Mouse (Mus musculus) erythroblast, embryonic 14.5 days (primary cell): ENCODE results near the gene Coro2a. TPM values are rescaled to one million over a fixed set of nuclear protein-coding genes. Genes with fewer than 3 reads are reported as not detected.
"Not testable (repeated sequence)": the region's sequence is repeated elsewhere in the genome, so short reads cannot be mapped to it uniquely, and the experiment has no call there.

Source experiments
- H3K27me3 ChIP-seq: 2 replicates; pipeline ENCODE4 v1.6.1; 2012; ENCODE audit warnings: inconsistent platforms; ENCODE audit not compliant: control insufficient read depth
- H3K36me3 ChIP-seq: 2 replicates; pipeline ENCODE4 v1.6.1; 2012; ENCODE audit warnings: mild to moderate bottlenecking, inconsistent platforms; ENCODE audit not compliant: control insufficient read depth
- H3K4me1 ChIP-seq: 2 replicates; pipeline ENCODE4 v1.6.1; 2012; ENCODE audit warnings: inconsistent platforms; ENCODE audit not compliant: control insufficient read depth
- H3K4me3 ChIP-seq: replicated peaks from 2 replicates; pipeline ENCODE3; 2012; ENCODE audit warnings: moderate library complexity, mild to moderate bottlenecking, inconsistent platforms
- H3K9me3 ChIP-seq: 2 replicates; pipeline ENCODE4 v1.6.1; 2012; ENCODE audit warnings: low read length, inconsistent platforms, mixed read lengths; ENCODE audit not compliant: control insufficient read depth
- GATA1 ChIP-seq: IDR thresholded peaks from 2 replicates; pipeline ENCODE4 v1.6.1; 2012; ENCODE audit warnings: low read length, inconsistent platforms, mixed read lengths
- TAL1 ChIP-seq: IDR thresholded peaks from 3 replicates; pipeline ENCODE4 v1.6.1; 2012; ENCODE audit warnings: low read length, inconsistent platforms, mixed read lengths
- polyA plus RNA-seq: library from polyadenylated mRNA; stranded (reverse); fragments of >175 nt; gene quantifications from 2 replicates; pipeline ENCODE4 v1.2.3, GENCODE M21; 2012

Coro2a gene
- polyA plus RNA-seq, 1 experiment = 0.21 TPM

GRCm38 (mm10) chr4:46634881-46635280 lies 32.9 kb upstream of the Coro2a start:
- no peak for TF ChIP-seq TAL1
- no peak for TF ChIP-seq GATA1
- H3K4me1 ChIP-seq = peaks cover 19% of the 10 kb centered on the region
- H3K9me3 ChIP-seq = no peaks in the 10 kb centered on the region
- no peaks in the 10 kb centered on the region for H3K27me3 ChIP-seq
- no peak overlapping the region for H3K4me3 ChIP-seq
- no peaks in the 10 kb centered on the region for H3K36me3 ChIP-seq

GRCm38 (mm10) chr4:46633565-46633964 lies 31.6 kb upstream of the Coro2a start:
- not testable (repeated sequence) for H3K4me3 ChIP-seq, H3K9me3 ChIP-seq, H3K27me3 ChIP-seq, H3K36me3 ChIP-seq
- H3K4me1 ChIP-seq = peaks cover 19% of the 10 kb centered on the region

- Histone ChIP-seq H3K9me3 (no peaks in the 10 kb centered on the region), H3K4me3 (no peak overlapping the region), H3K4me1 (peaks cover 18% of the 10 kb centered on the region), H3K36me3 (no peaks in the 10 kb centered on the region), H3K27me3 (no peaks in the 10 kb centered on the region)
- TF ChIP-seq TAL1 (no peak), GATA1 (no peak)
These were observed 30.5 kb upstream of the Coro2a start for GRCm38 (mm10) chr4:46632465-46632864.

DNA sequence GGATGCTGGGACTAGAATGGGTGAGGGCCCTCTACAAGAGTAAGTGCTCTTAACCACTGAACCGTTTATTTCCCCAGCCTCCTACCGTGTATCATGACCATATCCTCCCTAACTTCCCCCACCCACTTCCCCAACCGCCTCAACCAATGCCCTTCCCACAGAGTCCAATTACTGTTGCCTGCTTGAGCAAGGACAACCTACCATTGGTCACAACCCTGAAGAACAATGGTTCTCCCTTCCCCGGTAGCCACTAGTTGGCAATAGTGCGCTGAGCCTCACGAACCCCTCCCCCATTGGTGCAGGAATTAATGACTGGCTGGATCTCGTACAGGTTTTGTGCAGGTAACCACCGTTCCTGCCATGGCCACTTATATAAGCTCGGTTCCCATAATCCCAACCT lies 28.4 kb upstream of the Coro2a start:
- peaks cover 12% of the 10 kb centered on the region for H3K4me1 ChIP-seq
- no peak overlapping the region for H3K4me3 ChIP-seq
- no peaks in the 10 kb centered on the region for H3K9me3 ChIP-seq
- TF ChIP-seq GATA1 (no peak), TAL1 (no peak)
- H3K36me3 ChIP-seq = no peaks in the 10 kb centered on the region
- no peaks in the 10 kb centered on the region for H3K27me3 ChIP-seq

GRCm38 (mm10) chr4:46628873-46629272 lies 26.9 kb upstream of the Coro2a start:
- Histone ChIP-seq H3K4me3 (no peak overlapping the region), H3K4me1 (peaks cover 8% of the 10 kb centered on the region), H3K9me3 (no peaks in the 10 kb centered on the region), H3K36me3 (no peaks in the 10 kb centered on the region), H3K27me3 (no peaks in the 10 kb centered on the region)
- TF ChIP-seq TAL1 = no peak

DNA sequence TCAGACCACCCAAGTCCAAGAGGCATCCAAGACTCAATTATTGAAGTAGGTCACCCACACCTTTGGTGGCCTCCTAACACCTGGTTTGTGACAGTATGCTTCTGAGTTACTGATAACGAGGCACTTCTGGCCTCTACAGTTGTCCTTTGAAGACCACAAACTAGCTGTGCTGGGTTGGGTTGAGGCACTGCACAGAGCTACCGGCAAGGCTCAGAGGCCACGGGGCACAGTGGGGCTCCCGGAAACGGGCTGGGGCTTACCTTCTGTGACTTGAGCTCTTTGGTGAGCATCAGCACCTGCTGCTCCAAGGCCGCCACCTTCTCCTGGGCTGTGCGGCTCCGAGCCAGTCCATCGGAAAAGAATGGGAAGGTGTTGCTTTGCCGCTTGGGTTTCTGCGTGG lies 26.1 kb upstream of the Coro2a start:
- H3K4me3 ChIP-seq = no peak overlapping the region
- H3K27me3 ChIP-seq = no peaks in the 10 kb centered on the region
- TF ChIP-seq GATA1 = no peak
- no peak for TF ChIP-seq TAL1
- no peaks in the 10 kb centered on the region for H3K9me3 ChIP-seq
- no peaks in the 10 kb centered on the region for H3K36me3 ChIP-seq
- H3K4me1 ChIP-seq = peaks cover 8% of the 10 kb centered on the region

DNA sequence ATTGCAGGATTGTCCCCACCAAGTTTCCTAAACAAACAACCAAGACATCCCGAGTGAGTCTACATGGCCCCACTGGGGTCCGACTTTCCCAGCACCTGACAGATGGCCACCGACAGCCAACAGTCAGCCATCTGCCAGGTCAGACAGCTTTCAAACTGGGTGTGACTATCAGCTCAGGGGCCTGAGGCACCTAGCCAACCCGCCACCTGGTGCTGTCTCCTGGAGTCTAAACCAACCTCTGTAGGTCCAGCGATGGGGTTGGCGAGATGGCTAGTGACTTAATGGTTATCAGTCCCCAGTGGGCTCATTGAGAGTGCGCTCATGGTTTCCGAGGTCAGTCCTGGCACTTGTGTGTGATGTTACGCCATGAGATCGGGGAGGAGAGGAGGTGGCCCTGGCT lies 23.1 kb upstream of the Coro2a start:
- no peak for TF ChIP-seq TAL1
- TF ChIP-seq GATA1 = no peak
- Histone ChIP-seq H3K27me3 (no peaks in the 10 kb centered on the region), H3K4me1 (peaks cover 11% of the 10 kb centered on the region), H3K4me3 (no peak overlapping the region), H3K9me3 (no peaks in the 10 kb centered on the region), H3K36me3 (no peaks in the 10 kb centered on the region)

- H3K9me3 ChIP-seq = no peaks in the 10 kb centered on the region
- no peak for TF ChIP-seq TAL1
- TF ChIP-seq GATA1 = no peak
- H3K4me1 ChIP-seq = peaks cover 14% of the 10 kb centered on the region
- H3K27me3 ChIP-seq = no peaks in the 10 kb centered on the region
- no peak overlapping the region for H3K4me3 ChIP-seq
- no peaks in the 10 kb centered on the region for H3K36me3 ChIP-seq
These were observed 21.0 kb upstream of the Coro2a start for GRCm38 (mm10) chr4:46623007-46623406.

GRCm38 (mm10) chr4:46620946-46621345 lies 18.9 kb upstream of the Coro2a start:
- Histone ChIP-seq H3K9me3 (no peaks in the 10 kb centered on the region), H3K4me1 (peaks cover 14% of the 10 kb centered on the region), H3K27me3 (no peaks in the 10 kb centered on the region), H3K36me3 (no peaks in the 10 kb centered on the region), H3K4me3 (no peak overlapping the region)
- TF ChIP-seq TAL1 (no peak), GATA1 (no peak)

DNA sequence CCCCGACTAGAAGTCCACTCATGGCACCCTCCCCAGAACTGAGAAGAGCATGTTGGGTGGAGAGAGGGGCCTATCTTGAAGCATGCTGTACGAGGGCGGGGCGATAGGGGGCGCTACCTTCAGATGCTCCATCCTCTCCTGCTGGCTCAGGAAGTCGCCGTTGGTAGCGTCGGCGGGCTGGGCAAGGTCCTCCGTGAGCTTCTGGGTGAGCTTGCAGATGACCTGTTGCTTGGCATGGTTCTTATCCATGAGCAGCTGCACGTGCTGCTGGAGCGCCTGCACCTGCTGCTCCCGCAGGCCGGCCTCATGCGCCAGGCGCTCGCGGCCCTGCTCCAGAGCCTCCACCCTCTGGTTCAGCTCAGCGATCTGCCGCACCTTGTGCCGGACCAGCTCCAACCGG lies 18.3 kb upstream of the Coro2a start:
- TF ChIP-seq TAL1 (no peak), GATA1 (no peak)
- Histone ChIP-seq H3K4me3 (no peak overlapping the region), H3K36me3 (no peaks in the 10 kb centered on the region), H3K9me3 (no peaks in the 10 kb centered on the region), H3K27me3 (no peaks in the 10 kb centered on the region), H3K4me1 (peaks cover 14% of the 10 kb centered on the region)
